Mouse (Mus musculus) T-helper 1 cell (primary cell): ENCODE measurements around the gene Mbnl2.
"Not testable (repeated sequence)": the region's sequence is repeated elsewhere in the genome, so short reads cannot be mapped to it uniquely, and the experiment has no call there.

Experiments used
- in situ Hi-C: fragments of 300-600 bp; cut with MboI, MseI; formaldehyde crosslinking; loops from one replicate; pipeline ENCODE4 v1.15.1; 2025; ENCODE audit warnings: high pct_unique_total_duplicates

Gene Mbnl2

GRCm38 (mm10) chr14:120355040-120355741 is 79.7 kb downstream of the Mbnl2 start:
- in situ Hi-C loops = no loop called here

DNA sequence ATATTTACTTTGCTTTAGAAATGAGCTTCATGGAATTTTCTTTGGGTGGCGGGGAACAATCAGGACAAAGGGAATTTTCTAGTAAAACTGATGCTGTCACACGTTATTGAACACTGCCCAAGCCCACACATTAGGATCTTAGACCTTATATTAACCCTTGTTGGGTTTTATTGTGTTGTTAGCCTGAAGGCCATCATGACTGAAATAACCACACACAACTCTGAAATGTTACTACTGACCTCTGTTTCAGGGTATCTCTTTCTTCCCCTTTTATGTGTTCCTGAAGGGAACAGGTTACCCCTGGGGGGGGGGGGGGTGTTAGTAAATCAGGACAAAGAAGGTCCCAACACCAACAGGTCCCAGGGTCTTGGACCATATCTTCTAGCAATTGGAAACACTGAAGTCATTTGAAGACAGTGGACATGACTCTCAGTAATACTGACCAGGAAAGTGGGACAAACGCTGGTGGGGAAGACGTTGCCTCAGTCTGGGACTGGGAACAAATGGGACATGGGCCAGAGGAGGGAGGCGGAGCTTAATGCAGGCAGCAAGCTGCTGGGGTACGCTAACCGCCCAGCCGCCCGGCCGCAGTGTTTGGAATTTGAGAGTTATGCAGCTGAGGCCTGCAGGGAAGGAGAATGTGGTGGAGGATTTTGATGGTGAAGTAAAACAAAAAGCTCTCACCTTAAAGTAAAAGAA is 80.4 kb downstream of the Mbnl2 start:
- in situ Hi-C loops = no loop called here

GRCm38 (mm10) chr14:120357321-120358070 is 82.0 kb downstream of the Mbnl2 start:
- in situ Hi-C loops = no loop called here

DNA sequence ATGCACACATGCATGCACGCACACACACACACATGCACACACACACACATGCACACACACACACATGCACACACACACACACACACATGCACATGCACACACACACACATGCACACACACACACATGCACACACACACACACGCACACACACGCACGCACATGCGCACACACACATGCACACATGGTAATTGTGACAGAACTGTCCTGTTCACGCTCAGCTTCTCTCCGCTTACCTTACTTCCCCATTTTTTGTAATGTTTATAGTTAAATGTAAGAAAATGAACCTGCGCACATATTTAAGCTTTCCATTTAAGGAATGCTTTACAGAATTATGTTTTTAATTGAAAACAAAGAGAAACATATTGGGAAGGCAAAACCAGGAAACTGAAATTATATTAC is 84.1 kb downstream of the Mbnl2 start:
- in situ Hi-C loops = not testable (repeated sequence)

- in situ Hi-C loops = no loop called here
These were observed 85.7 kb downstream of the Mbnl2 start for GRCm38 (mm10) chr14:120361121-120361520.

DNA sequence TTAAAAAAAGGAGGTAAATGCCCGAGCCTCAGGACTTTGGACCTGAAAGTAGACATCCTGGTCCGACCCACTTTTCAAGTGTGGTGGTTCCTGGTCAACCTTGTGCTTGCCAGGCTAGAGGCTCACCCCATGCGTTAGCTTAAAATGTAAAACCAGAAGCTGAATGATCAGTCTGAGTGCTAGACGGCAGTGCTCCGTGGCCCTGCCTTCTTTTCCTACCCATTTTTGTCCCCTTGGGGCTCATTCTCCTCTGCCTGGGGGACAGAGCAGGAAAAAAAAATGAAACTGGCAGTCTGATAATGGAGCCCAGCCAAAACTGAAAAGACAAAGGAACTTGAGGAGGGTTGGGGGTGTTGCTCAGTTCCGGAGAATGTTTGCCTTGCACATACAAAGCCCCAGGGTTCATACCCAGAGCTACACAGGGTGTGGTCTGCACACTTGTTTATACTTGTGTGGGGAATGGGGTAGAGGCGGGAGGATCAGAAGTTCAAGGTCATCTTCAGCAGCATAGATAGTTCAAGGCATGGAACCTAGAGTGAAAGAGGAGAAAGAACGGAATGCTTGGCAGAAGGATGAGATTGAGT is 87.0 kb downstream of the Mbnl2 start:
- in situ Hi-C loops = no loop called here

DNA sequence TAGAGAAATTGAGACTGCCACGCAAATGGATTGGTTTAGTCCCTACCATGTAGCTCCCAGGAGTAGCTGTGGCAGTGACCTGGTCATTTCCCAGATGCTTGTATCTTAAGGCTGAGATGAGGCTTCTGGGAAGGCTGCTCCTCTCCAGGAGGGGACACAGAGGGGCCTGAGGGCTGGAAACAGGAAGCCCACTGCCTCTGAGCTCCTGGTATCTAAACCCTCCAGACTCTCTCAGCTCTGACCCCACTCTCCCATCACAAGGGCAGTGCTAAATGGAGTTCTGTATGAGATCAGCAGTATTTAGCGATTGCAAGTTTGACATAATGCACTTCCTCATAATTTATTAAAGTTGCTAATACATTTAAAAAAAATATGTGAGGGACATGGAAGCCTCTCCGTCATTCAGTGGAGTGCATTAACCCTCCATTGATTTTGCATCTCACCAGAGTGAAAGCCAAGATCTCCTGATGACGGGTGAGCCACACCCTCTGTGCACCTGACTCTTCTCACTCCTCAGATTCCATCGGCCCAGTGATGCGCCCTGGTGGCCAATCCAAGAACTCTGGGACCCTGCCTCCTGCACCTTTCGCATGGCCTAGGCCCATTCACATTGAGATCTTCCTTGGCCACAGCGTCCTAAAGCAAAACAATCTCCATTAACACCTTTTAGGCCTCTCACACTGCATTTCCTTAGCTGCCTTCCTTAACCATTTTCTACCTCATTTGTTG is 87.8 kb downstream of the Mbnl2 start:
- in situ Hi-C loops = no loop called here

- in situ Hi-C loops = no loop called here
These were observed 89.6 kb downstream of the Mbnl2 start for GRCm38 (mm10) chr14:120365088-120365487.

DNA sequence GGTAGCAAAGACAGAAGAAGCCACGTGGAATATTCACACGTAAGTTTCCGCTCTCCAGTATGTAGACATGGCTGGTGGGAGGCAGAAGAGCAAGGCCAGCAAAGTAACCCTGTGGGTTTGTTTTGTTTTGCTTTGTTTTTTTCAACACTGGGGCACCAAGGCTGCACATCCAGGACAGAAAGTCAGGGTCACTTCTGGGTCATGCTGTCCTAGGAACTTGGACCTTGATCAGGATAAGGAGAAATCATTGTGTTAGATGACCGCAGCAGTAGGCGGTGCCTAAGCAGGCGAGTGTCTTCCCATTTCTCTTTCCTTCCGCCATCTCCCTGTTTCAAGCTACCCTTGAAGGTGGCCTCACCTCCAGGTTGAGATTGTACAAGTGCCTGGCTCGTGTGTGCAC is 91.5 kb downstream of the Mbnl2 start:
- in situ Hi-C loops = no loop called here

GRCm38 (mm10) chr14:120367589-120367988 is 92.1 kb downstream of the Mbnl2 start:
- in situ Hi-C loops = no loop called here

- in situ Hi-C loops = no loop called here
These were observed 93.0 kb downstream of the Mbnl2 start for GRCm38 (mm10) chr14:120368456-120368855.

- in situ Hi-C loops = no loop called here
These were observed 93.5 kb downstream of the Mbnl2 start for GRCm38 (mm10) chr14:120368914-120369391.

GRCm38 (mm10) chr14:120370044-120370443 is 94.6 kb downstream of the Mbnl2 start:
- in situ Hi-C loops = no loop called here

DNA sequence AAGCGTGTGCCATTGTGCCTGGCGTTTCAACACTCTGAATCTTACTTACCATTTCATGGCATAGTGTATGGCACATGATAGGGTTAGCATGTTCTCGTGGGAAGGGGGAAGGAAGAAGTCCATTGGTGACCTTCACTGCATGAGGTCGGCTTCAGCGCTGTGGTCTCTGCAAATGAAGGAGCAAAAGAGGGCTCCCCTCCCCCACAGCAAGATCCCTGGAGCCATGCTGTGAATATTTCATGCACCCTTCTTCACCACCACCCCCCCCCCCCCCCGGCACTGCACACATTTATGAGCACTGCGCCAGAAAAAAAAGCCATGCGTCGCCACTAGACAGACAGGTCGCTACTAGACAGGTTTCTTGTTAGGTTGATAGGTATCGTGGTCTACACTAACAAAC is 95.2 kb downstream of the Mbnl2 start:
- in situ Hi-C loops = no loop called here

DNA sequence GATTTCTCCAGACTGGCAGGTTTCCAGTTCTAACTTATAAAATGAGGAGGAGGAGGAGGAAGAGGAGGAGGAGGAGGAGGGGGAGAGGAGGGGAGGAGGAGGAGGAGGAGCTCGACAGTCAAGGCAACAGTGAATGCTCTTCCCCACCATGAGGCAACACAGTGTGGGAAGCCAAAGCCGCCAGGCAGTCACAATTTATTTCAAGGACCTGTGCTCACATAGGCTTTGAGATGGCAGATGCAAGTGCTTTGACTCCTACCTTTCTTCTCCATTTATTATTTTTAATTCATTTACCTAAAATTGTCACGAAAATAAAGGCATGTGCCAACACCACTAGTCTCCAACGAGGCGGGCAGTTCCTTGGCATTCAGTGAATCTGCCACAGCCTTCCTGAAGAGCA is 95.7 kb downstream of the Mbnl2 start:
- in situ Hi-C loops = no loop called here

DNA sequence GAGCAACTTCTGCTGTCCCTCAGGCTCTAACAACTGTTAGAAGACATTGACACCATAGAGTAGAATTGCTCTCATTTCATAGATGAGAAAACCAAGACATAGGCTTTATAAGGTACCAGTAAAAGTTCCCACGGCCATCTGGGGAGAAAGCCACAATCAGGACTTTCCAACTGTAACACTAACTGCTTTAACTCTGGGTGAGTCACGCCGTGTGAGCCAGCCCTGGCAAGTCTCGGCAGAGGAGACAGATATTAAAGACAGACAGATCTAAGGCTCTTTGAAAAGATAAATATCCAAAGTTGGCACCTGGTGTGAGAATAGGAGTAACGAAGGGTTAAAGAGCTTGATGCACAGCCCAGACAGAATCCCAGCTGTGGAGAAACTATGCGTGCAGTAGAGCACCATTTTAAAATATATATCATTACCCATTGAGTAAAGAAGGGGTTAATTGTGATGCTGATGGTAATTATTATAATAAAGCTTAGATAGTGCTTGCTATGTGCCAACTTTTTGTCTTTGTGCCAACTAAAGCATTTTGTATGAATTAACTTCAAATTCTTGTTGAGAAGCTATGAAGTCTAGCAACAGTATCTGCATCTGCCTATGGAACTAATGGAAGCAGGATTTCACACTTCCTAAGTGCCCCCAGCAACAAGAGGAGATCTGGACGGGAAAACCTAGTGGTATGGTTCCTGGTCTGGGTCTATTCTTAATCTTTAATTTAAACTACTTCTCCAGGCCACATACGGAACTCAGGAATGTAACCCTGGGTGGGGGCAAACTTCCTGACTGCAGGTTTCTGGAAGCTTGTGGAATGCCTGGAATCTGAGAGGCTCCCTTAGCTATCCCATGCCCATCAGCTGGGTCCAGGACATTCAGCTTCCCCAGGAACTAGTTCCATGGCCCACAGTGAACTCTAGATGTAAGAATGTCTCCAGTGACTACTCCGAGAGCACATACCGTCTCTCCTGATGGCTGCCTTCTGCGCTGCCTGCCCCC is 97.9 kb downstream of the Mbnl2 start:
- in situ Hi-C loops = no loop called here

- in situ Hi-C loops = no loop called here
These were observed 99.3 kb downstream of the Mbnl2 start for GRCm38 (mm10) chr14:120374786-120375185.

DNA sequence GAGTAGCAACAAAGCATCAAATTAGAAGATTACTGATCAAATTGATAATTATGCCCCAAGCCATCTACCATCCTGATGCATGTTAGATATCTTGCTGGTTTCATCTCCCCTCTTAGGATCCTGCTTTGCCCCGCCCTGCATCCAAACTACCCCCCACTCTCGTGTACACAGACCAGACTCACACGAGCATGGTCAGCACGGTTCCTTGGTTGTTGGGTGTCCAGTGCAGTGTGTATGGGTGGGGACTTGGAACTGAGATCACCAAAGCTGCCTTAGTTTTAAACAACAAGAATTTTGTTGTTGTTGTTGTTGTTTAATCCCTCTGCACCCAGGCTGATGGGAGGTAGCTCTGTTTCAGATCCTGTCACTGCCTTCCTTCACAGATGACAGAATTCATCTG is 101.7 kb downstream of the Mbnl2 start:
- in situ Hi-C loops = no loop called here

GRCm38 (mm10) chr14:120378002-120378401 is 102.5 kb downstream of the Mbnl2 start:
- in situ Hi-C loops = no loop called here

DNA sequence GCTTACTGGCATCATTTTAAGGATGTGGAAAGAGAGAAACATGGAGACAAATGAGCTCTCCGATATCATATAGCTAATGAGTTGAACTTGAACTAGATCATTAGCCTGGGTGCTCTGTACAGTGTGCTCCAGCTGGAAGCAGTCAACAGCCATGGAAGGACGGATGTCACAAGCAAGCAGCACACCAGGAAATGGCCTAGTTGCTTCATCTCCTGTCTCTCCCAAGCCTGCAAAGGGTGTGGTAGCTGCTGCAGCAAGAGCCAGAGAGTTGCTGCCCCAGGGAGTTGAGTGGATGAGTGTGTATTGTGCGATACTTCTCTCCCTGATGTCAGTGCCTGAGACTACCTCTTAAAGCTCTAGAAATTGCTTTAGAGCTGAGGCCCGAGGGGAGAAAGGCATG is 104.2 kb downstream of the Mbnl2 start:
- in situ Hi-C loops = no loop called here
